Mouse (Mus musculus): ENCODE results near the gene Shb. TPM values are rescaled to one million over a fixed set of nuclear protein-coding genes. Genes with fewer than 3 reads are reported as not detected.
A peak's percentile ranks its signal among the peaks of the same experiment; 100 is the strongest.

Shb gene
- polyA plus RNA-seq, 1 experiment, result 36.2 TPM

DNA sequence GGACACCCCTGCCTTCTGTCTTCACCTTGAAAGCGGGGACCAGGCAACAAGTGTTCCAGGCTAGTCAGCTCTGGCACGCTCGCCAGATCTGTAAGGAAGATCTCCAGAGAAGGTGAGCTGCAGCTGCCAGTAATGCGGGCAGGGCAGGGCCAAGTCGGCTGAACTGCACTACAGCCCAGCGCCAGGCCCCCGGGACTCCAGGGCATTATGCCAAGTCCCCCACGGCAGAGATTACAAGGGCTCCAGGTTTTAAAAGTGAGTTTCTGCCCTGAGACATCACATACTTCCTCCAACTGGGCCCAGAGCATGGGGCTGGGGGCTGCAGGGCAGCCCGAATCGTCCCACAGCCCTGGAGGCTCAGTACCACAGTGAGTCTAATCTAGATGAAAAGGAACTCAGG is 52.8 kb downstream of the Shb start:
- H3K4me1 ChIP-seq (ENCODE audit: control insufficient read depth, insufficient read depth, low read length), result peaks cover 7% of the 10 kb centered on the region; the same call in 1 of the 2 replicates
- no peak overlapping the region for H3K4me3 ChIP-seq (replicated peaks; ENCODE audit: extremely low read depth, low read depth, low read length)
- TF ChIP-seq CTCF (IDR thresholded peaks at IDR 0.05; ENCODE audit: insufficient read depth, low read length) (no peak), POLR2A (IDR thresholded peaks at IDR 0.05; ENCODE audit: borderline replicate concordance, extremely low read depth, low read depth, low read length) (no peak)
- WGBS, result 65% methylated on average over 10 of the region's 10 CpGs
- no peak for DNase-seq

DNA sequence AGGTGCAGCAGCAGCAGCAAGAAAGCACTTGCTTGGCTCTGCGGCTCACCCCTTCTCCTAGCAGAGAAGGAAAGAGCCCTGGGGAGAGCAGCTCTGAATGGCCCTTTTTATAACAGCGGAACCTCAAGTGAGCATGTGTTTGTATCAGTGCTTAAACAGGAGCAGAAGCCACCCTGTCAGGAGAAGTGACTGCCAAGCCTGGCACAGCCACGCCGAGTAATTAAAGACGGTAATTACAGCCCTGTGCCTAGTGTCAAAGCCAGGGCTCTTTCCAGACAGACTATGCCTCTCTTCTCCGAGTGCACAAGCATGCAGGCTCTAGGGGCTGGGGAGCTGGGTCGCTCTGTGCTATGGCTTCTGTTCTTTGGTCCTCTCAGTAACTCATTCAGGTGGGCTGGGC is 54.1 kb downstream of the Shb start:
- 61% methylated on average over 7 of the region's 7 CpGs for WGBS

DNA sequence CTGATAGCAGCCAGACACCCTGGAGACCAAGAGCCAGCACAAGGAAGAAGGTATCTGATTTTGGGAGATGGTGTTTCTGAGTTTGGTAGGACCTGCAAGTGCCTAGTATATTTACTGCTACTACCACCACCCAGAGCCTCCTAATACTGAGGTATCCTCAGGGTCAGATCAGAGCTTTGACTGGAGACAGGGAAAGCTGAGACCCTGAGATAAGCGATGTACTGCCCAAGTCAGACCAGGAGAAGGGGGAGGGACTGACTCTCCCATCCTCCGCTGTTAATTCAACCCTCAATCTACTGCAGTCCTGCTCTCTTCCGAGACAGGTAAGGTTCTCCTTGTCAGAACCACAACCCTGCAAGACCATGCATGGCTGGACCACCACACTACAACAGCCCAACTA is 55.2 kb downstream of the Shb start:
- TF ChIP-seq POLR2A (IDR thresholded peaks at IDR 0.05; ENCODE audit: borderline replicate concordance, extremely low read depth, low read depth, low read length), result no peak
- TF ChIP-seq CTCF (IDR thresholded peaks at IDR 0.05; ENCODE audit: insufficient read depth, low read length), result no peak
- H3K4me1 ChIP-seq (ENCODE audit: control insufficient read depth, insufficient read depth, low read length), result peaks cover 21% of the 10 kb centered on the region
- DNase-seq, result no peak
- H3K4me3 ChIP-seq (replicated peaks; ENCODE audit: extremely low read depth, low read depth, low read length), result no peak overlapping the region
- WGBS, result 85% methylated on average over 3 of the region's 3 CpGs

More for the DNA sequence above, 54.1 kb downstream of the Shb start:
- no peak for TF ChIP-seq CTCF (IDR thresholded peaks at IDR 0.05; ENCODE audit: insufficient read depth, low read length)
- no peak for TF ChIP-seq POLR2A (IDR thresholded peaks at IDR 0.05; ENCODE audit: borderline replicate concordance, extremely low read depth, low read depth, low read length)
- no peak overlapping the region for H3K4me3 ChIP-seq (replicated peaks; ENCODE audit: extremely low read depth, low read depth, low read length)
- H3K4me1 ChIP-seq (ENCODE audit: control insufficient read depth, insufficient read depth, low read length), result peaks cover 11% of the 10 kb centered on the region
- DNase-seq, result no peak

DNA sequence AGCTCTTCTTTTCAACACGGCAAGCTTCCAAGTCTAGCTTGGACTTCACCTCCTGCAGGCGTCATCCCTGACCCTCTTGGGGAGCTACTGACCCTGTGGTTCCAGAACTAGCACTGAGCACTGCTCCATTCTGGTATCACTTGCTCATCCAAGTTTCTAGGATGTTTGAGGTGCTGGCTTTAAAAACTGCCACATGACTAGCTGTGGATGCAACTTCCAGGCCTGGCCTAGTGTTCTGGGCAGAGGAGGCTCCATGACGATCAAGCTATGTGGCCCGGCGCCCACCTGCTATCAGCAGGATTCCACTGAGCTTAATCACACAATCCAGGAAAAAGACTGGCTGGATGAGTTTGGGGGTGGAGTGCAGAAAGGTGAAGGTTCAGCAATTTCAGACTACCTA is 57.4 kb downstream of the Shb start:
- 49% methylated on average over 5 of the region's 5 CpGs for WGBS
- no peak for TF ChIP-seq POLR2A (IDR thresholded peaks at IDR 0.05; ENCODE audit: borderline replicate concordance, extremely low read depth, low read depth, low read length)
- no peak for TF ChIP-seq CTCF (IDR thresholded peaks at IDR 0.05; ENCODE audit: insufficient read depth, low read length)
- DNase-seq, result no peak
- Histone ChIP-seq H3K4me3 (replicated peaks; ENCODE audit: extremely low read depth, low read depth, low read length) (no peak overlapping the region), H3K4me1 (ENCODE audit: control insufficient read depth, insufficient read depth, low read length) (peaks cover 25% of the 10 kb centered on the region)

DNA sequence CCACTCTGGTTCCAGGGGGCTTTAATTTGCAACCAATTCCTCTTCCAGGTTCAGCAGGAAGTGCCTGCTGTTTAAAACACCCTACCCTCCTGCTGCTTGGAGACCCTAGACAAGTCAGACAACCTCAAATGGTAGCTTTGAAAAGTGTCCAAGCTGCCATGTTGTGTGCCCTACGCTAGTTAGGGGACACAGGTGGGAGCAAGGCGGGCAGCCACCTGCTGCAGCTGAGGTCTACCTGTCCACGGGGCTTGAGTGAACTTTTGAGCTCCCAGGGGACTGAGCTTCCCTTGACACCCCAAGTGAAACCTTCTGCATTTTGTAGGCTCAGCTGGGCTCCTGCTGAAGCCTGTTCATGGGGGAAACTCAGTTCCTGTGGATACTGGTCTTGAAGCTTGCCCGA is 58.1 kb downstream of the Shb start:
- Histone ChIP-seq H3K4me3 (replicated peaks; ENCODE audit: extremely low read depth, low read depth, low read length) (no peak overlapping the region), H3K4me1 (ENCODE audit: control insufficient read depth, insufficient read depth, low read length) (peaks cover 25% of the 10 kb centered on the region)
- WGBS, result 92% methylated on average over 4 of the region's 4 CpGs
- DNase-seq, result no peak
- TF ChIP-seq CTCF (IDR thresholded peaks at IDR 0.05; ENCODE audit: insufficient read depth, low read length) (no peak), POLR2A (IDR thresholded peaks at IDR 0.05; ENCODE audit: borderline replicate concordance, extremely low read depth, low read depth, low read length) (no peak)

DNA sequence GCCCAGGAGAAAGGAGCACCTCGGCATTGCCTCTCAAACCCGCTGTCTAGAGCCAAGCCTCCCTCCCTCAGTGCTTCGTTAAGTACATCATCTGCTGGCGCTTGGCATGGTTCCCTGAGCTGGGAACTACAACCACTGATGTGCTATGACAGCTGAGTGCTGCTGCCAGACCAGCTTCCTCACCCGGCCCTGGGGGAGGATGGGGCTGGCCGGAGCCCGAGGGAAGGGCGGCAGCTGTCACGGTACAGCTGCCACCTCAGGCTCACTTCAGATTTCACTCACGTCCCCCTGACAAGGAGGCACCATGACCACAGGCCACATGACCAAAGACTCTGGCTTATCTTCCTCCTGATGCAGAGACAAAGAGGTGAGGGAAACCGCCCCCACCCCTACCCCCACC is 59.1 kb downstream of the Shb start:
- Histone ChIP-seq H3K4me3 (replicated peaks; ENCODE audit: extremely low read depth, low read depth, low read length) (no peak overlapping the region), H3K4me1 (ENCODE audit: control insufficient read depth, insufficient read depth, low read length) (peaks cover 23% of the 10 kb centered on the region)
- 7% methylated on average over 11 of the region's 11 CpGs for WGBS
- no peak for TF ChIP-seq POLR2A (IDR thresholded peaks at IDR 0.05; ENCODE audit: borderline replicate concordance, extremely low read depth, low read depth, low read length)
- TF ChIP-seq CTCF (IDR thresholded peaks at IDR 0.05; ENCODE audit: insufficient read depth, low read length), result no peak
- peak; percentile 75 for DNase-seq

DNA sequence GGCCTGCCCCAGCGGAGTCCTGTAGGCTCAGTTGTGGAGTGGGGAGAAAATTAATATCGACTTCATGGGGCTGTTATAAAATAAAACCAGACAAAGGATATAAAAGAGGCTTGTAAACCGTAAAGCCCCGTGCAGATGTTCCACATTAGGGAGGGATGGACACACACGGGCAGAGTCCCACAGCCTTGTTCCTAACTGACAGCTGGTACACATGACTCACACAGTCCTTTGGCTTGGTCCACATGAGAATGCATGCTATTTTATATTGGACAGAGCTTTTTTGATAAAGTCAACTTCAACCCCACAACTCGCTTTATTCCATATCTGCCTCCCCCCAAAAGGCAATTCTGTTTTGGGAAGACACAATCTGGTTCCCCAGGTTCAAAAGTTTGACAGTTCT is 59.6 kb downstream of the Shb start:
- H3K4me1 ChIP-seq (ENCODE audit: control insufficient read depth, insufficient read depth, low read length), result peaks cover 23% of the 10 kb centered on the region
- H3K4me3 ChIP-seq (replicated peaks; ENCODE audit: extremely low read depth, low read depth, low read length), result no peak overlapping the region
- DNase-seq, result no peak
- 55% methylated on average over 6 of the region's 6 CpGs for WGBS
- TF ChIP-seq POLR2A (IDR thresholded peaks at IDR 0.05; ENCODE audit: borderline replicate concordance, extremely low read depth, low read depth, low read length) (no peak), CTCF (IDR thresholded peaks at IDR 0.05; ENCODE audit: insufficient read depth, low read length) (no peak)

DNA sequence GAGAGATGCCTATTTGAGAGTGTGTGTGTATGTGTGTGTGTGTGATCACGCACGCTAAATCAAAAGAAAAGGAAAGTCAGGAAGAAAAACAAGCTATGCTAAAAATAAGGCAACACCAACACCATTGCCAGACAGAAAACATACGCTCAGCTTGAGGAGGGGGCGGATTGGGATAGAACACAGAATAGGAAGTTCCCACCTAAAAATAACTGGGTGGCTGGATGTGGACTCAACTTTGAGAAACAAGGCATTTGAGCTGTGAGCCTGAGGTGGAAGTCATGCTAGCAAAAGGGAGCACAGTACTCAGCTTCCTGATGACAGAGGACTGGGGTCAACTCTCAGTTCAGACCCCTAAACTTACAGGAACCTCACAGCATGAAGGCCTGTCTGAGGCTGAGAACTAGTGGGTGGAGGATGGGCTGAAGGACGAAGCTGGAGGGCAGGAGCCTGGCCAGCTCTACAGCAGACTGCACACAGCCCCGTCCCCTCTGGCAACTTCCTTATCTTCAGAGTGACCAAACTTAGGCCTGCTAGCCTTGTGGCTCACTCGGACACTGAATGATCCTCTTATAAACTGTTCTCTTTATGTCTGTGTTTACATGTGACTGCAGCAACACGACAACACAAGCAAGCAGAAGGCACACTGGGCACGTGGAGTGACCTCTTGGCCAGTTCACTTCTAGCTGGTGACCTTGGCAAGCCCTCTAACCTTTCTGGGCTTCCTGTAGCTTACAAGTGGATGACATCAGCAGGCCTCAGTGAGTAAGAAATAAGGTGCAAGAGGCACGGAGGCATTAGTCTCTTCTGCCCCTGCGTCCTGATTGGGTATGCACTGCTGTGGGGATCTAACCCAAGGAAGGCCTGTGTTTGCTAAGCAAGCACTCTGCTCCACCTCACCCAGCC is 60.4 kb downstream of the Shb start:
- peaks cover 30% of the 10 kb centered on the region for H3K4me1 ChIP-seq (ENCODE audit: control insufficient read depth, insufficient read depth, low read length)
- WGBS, result 30% methylated on average over 11 of the region's 11 CpGs
- TF ChIP-seq CTCF (IDR thresholded peaks at IDR 0.05; ENCODE audit: insufficient read depth, low read length) (no peak), POLR2A (IDR thresholded peaks at IDR 0.05; ENCODE audit: borderline replicate concordance, extremely low read depth, low read depth, low read length) (no peak)
- DNase-seq, result peak; percentile 50
- no peak overlapping the region for H3K4me3 ChIP-seq (replicated peaks; ENCODE audit: extremely low read depth, low read depth, low read length)

DNA sequence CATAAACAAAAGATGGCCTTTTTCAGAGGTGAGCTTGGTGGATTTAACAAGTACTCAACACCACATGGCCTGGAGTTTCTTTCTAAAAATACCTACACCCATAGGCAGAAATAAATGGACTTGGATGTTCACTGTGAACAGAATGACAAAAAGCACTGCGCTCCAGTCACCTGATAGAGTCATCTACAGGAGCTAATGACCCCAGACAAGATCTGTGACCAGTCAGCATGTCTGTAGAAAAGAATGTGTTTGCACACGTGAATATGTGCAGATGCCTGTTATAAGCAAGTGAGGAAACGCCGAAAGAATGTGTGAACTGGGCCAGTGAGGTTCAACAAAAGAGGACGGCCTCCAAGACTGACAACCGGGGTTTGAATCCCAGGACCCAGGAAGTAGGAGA is 63.2 kb downstream of the Shb start:
- no peak for DNase-seq
- H3K4me3 ChIP-seq (replicated peaks; ENCODE audit: extremely low read depth, low read depth, low read length), result no peak overlapping the region
- H3K4me1 ChIP-seq (ENCODE audit: control insufficient read depth, insufficient read depth, low read length), result peaks cover 25% of the 10 kb centered on the region
- TF ChIP-seq CTCF (IDR thresholded peaks at IDR 0.05; ENCODE audit: insufficient read depth, low read length), result no peak
- no peak for TF ChIP-seq POLR2A (IDR thresholded peaks at IDR 0.05; ENCODE audit: borderline replicate concordance, extremely low read depth, low read depth, low read length)
- 45% methylated on average over 6 of the region's 6 CpGs for WGBS

DNA sequence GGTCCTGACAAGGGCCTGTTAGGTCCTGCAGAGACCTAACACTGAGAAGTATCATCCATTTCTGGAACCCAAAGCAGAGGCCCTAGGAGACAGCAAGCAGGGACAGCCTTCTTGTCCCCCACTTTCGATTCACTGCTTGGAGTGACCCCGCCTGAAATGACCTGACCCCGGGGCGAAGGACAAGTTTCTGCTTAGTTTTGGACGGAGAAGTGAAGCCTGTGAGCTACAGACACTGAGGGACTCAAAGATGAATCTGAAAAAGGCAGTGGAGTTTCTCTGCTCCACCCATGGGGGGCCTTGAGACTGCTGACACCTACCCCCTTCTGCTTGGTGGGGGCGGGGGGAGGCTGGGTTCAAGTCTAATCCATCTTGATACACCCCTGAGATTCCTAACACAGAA is 63.8 kb downstream of the Shb start:
- TF ChIP-seq POLR2A (IDR thresholded peaks at IDR 0.05; ENCODE audit: borderline replicate concordance, extremely low read depth, low read depth, low read length) (no peak), CTCF (IDR thresholded peaks at IDR 0.05; ENCODE audit: insufficient read depth, low read length) (no peak)
- Histone ChIP-seq H3K4me1 (ENCODE audit: control insufficient read depth, insufficient read depth, low read length) (peaks cover 24% of the 10 kb centered on the region), H3K4me3 (replicated peaks; ENCODE audit: extremely low read depth, low read depth, low read length) (no peak overlapping the region)
- 81% methylated on average over 6 of the region's 6 CpGs for WGBS
- DNase-seq, result no peak

Data from lung, adult 2 months (tissue).